Mouse (Mus musculus): ENCODE data around the gene Krt4. TPM values are rescaled to one million over a fixed set of nuclear protein-coding genes. Genes with fewer than 3 reads are reported as not detected.

Gene Krt4
- total and polyA plus RNA-seq, 2 experiments from 2014 or later: 5.4 TPM; not detected in 1

- Histone ChIP-seq H3K4me1 (ENCODE audit: control insufficient read depth, insufficient read depth) (no peaks in the 10 kb centered on the region), H3K9ac (replicated peaks; ENCODE audit: low read depth, low read length) (no peak overlapping the region), H3K36me3 (replicated peaks; ENCODE audit: control insufficient read depth, insufficient read depth, low read length) (no peaks in the 10 kb centered on the region), H3K27me3 (ENCODE audit: control insufficient read depth, insufficient read depth, low read length) (0 out of 2 replicates have a peak, but pooled peaks cover 10% of the 10 kb centered on the region), H3K4me2 (ENCODE audit: low read depth, low read length) (no peak overlapping the region), H3K4me3 (ENCODE audit: low read depth, low read length) (no peak overlapping the region), H3K27ac (ENCODE audit: low read depth) (no peak overlapping the region), H3K9me3 (replicated peaks; ENCODE audit: control insufficient read depth, low read length) (no peaks in the 10 kb centered on the region)
- ATAC-seq (ENCODE audit: insufficient read depth, low read depth) (no peak), DNase-seq (ENCODE audit: low spot score) (no peak)
- WGBS: 62% methylated on average over 9 of the region's 9 CpGs
- no peak for TF ChIP-seq CTCF (IDR thresholded peaks at IDR 0.05; ENCODE audit: low read depth)
- no peak for TF ChIP-seq EP300 (IDR thresholded peaks at IDR 0.05; ENCODE audit: low read depth)
These were observed 14.2 kb upstream of the Krt4 start for GRCm38 (mm10) chr15:101938600-101939308.

DNA sequence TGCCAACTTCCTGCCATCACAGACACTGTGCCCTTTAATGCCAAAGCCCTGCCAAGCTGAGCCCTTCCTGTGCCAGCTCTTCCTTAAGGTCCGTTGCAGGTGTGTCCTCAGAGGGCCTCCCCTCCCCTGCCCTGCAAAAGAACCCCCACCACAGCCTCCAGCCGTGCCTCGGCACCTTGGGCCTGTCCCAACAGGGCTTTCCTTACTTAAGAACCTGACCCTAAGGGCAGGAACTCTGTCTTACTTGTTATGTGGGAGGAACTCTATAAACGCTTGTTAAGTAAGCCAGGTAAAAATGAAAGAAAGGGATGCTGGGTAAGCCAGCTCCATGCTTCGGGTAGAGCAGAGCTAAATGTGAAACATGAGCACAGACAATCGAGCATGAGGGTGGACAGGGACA is 8.5 kb upstream of the Krt4 start:
- 72% methylated on average over 6 of the region's 6 CpGs for WGBS

DNA sequence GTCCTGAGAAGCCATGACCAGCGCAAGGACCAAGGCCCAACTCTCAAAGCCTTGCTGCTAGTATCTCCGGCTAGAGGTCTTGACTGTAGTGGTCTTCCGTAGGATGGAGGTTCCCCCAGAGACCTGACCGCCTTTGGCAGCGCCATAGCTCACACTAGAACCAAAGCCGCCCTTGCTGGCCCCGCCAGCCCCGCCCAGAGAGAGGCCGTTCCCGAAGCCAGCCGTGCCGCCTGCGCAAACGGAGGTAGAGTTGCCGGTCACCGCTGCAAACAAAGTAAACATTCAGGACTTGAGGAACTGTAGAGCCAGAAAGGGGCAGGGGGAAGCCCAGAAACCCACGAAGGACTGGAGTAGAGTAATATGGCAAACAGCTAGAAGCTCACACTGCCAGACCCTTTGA is 5.1 kb upstream of the Krt4 start:
- Histone ChIP-seq H3K36me3 (replicated peaks; ENCODE audit: control insufficient read depth, insufficient read depth, low read length) (no peaks in the 10 kb centered on the region), H3K27me3 (ENCODE audit: control insufficient read depth, insufficient read depth, low read length) (peaks cover 24% of the 10 kb centered on the region), H3K4me3 (ENCODE audit: low read depth, low read length) (peak overlapping the region; percentile 37), H3K9ac (replicated peaks; ENCODE audit: low read depth, low read length) (no peak overlapping the region), H3K27ac (ENCODE audit: low read depth) (no peak overlapping the region), H3K9me3 (replicated peaks; ENCODE audit: control insufficient read depth, low read length) (no peaks in the 10 kb centered on the region), H3K4me2 (ENCODE audit: low read depth, low read length) (peak overlapping the region; percentile 61), H3K4me1 (ENCODE audit: control insufficient read depth, insufficient read depth) (peaks cover 5% of the 10 kb centered on the region; the same call in 1 of the 2 replicates)
- no peak for DNase-seq (ENCODE audit: low spot score)
- WGBS: 1% methylated on average over 17 of the region's 17 CpGs
- no peak for ATAC-seq (ENCODE audit: insufficient read depth, low read depth)
- TF ChIP-seq CTCF (IDR thresholded peaks at IDR 0.05; ENCODE audit: low read depth): no peak

More for the DNA sequence above, 8.5 kb upstream of the Krt4 start:
- Histone ChIP-seq H3K4me1 (ENCODE audit: control insufficient read depth, insufficient read depth) (peaks cover 5% of the 10 kb centered on the region; the same call in 1 of the 2 replicates), H3K27me3 (ENCODE audit: control insufficient read depth, insufficient read depth, low read length) (peaks cover 24% of the 10 kb centered on the region), H3K4me2 (ENCODE audit: low read depth, low read length) (no peak overlapping the region), H3K27ac (ENCODE audit: low read depth) (no peak overlapping the region), H3K9ac (replicated peaks; ENCODE audit: low read depth, low read length) (no peak overlapping the region), H3K4me3 (ENCODE audit: low read depth, low read length) (no peak overlapping the region), H3K9me3 (replicated peaks; ENCODE audit: control insufficient read depth, low read length) (no peaks in the 10 kb centered on the region), H3K36me3 (replicated peaks; ENCODE audit: control insufficient read depth, insufficient read depth, low read length) (no peaks in the 10 kb centered on the region)
- TF ChIP-seq CTCF (IDR thresholded peaks at IDR 0.05; ENCODE audit: low read depth) (no peak), EP300 (IDR thresholded peaks at IDR 0.05; ENCODE audit: low read depth) (no peak)
- DNase-seq (ENCODE audit: low spot score) (no peak), ATAC-seq (ENCODE audit: insufficient read depth, low read depth) (no peak)

DNA sequence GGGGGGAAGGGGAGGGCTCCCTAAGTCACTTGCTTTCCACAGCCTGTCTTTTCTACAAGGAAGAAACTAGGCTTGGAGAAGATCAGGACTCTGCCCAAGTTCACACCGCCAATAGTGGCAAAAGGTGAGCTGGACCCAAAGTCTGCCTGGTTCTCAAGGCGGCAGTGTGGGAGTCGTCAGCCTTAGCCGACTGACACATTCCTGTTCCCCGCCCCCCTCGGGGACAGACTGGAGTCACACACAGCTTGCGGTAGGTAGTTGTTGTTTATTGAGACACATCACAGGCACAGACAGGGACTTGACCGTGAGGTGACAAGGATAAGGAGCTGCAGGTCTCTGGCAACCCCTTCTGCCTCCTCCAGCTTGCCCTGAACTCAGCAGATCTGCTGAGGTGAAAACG is 4.6 kb upstream of the Krt4 start:
- Histone ChIP-seq H3K27ac (ENCODE audit: low read depth) (no peak overlapping the region), H3K27me3 (ENCODE audit: control insufficient read depth, insufficient read depth, low read length) (peaks cover 28% of the 10 kb centered on the region), H3K4me1 (ENCODE audit: control insufficient read depth, insufficient read depth) (peaks cover 5% of the 10 kb centered on the region; the same call in 1 of the 2 replicates), H3K9me3 (replicated peaks; ENCODE audit: control insufficient read depth, low read length) (no peaks in the 10 kb centered on the region), H3K36me3 (replicated peaks; ENCODE audit: control insufficient read depth, insufficient read depth, low read length) (no peaks in the 10 kb centered on the region), H3K4me3 (ENCODE audit: low read depth, low read length) (peak overlapping the region; percentile 37; the same call in 1 of the 2 replicates), H3K4me2 (ENCODE audit: low read depth, low read length) (peak overlapping the region; percentile 61; the same call in 1 of the 2 replicates), H3K9ac (replicated peaks; ENCODE audit: low read depth, low read length) (no peak overlapping the region)
- TF ChIP-seq CTCF (IDR thresholded peaks at IDR 0.05; ENCODE audit: low read depth): no peak
- no peak for TF ChIP-seq EP300 (IDR thresholded peaks at IDR 0.05; ENCODE audit: low read depth)
- no peak for ATAC-seq (ENCODE audit: insufficient read depth, low read depth)
- DNase-seq (ENCODE audit: low spot score): no peak
- 15% methylated on average over 9 of the region's 9 CpGs for WGBS

- DNase-seq (ENCODE audit: low spot score): no peak
- 48% methylated on average over 12 of the region's 12 CpGs for WGBS
These were observed 3.0 kb upstream of the Krt4 start for GRCm38 (mm10) chr15:101927340-101928080.

More at GRCm38 (mm10) chr15:101927340-101928080, 3.0 kb upstream of the Krt4 start:
- Histone ChIP-seq H3K9me3 (replicated peaks; ENCODE audit: control insufficient read depth, low read length) (no peaks in the 10 kb centered on the region), H3K4me1 (ENCODE audit: control insufficient read depth, insufficient read depth) (peaks cover 5% of the 10 kb centered on the region; the same call in 1 of the 2 replicates), H3K36me3 (replicated peaks; ENCODE audit: control insufficient read depth, insufficient read depth, low read length) (no peaks in the 10 kb centered on the region), H3K4me2 (ENCODE audit: low read depth, low read length) (no peak overlapping the region), H3K27ac (ENCODE audit: low read depth) (no peak overlapping the region), H3K4me3 (ENCODE audit: low read depth, low read length) (no peak overlapping the region), H3K9ac (replicated peaks; ENCODE audit: low read depth, low read length) (no peak overlapping the region), H3K27me3 (ENCODE audit: control insufficient read depth, insufficient read depth, low read length) (peaks cover 29% of the 10 kb centered on the region)
- TF ChIP-seq EP300 (IDR thresholded peaks at IDR 0.05; ENCODE audit: low read depth) (no peak), CTCF (IDR thresholded peaks at IDR 0.05; ENCODE audit: low read depth) (no peak)
- no peak for ATAC-seq (ENCODE audit: insufficient read depth, low read depth)

Measured in heart, postnatal 0 days (tissue).